Mouse (Mus musculus) midbrain, postnatal 0 days (tissue): ENCODE measurements around the gene Tmem132d. TPM values are rescaled to one million over a fixed set of nuclear protein-coding genes. Genes with fewer than 3 reads are reported as not detected.

Experiments used
- ATAC-seq: fragments of 200-750 bp; cut with Nextera tagmentation; 2 replicates; pipeline ENCODE4 v1.8.0; 2017; ENCODE audit warnings: moderate number of reproducible peaks, mild to moderate bottlenecking, moderate TSS enrichment, moderate library complexity; ENCODE audit not compliant: low FRiP score
- DNase-seq: peaks from one replicate; pipeline ENCODE4 v3.0.0-alpha.2; 2015; ENCODE audit warnings: low spot score
- H3K27ac ChIP-seq: fragments of 300-500 bp; sonication (generic); 2 replicates; pipeline ENCODE4 v1.5.1; 2014; ENCODE audit warnings: low read depth, mild to moderate bottlenecking, low read length, mixed read lengths
- H3K27me3 ChIP-seq: fragments of 300-500 bp; sonication (generic); 2 replicates; pipeline ENCODE4 v1.6.1; 2014; ENCODE audit warnings: low read length, control low read depth, mixed read lengths; ENCODE audit not compliant: insufficient read depth
- H3K36me3 ChIP-seq: fragments of 300-500 bp; sonication (generic); 2 replicates; pipeline ENCODE4 v1.6.1; 2014; ENCODE audit warnings: low read length, control low read depth, mixed read lengths; ENCODE audit not compliant: insufficient read depth
- H3K4me1 ChIP-seq: fragments of 300-500 bp; sonication (generic); 2 replicates; pipeline ENCODE4 v1.6.1; 2014; ENCODE audit warnings: mild to moderate bottlenecking, control low read depth, antibody characterized with exemption, low read length, mixed read lengths; ENCODE audit not compliant: insufficient read depth
- H3K4me2 ChIP-seq: fragments of 300-500 bp; sonication (generic); 2 replicates; pipeline ENCODE4 v1.6.1; 2014; ENCODE audit warnings: low read depth, mild to moderate bottlenecking, low read length, mixed read lengths; ENCODE audit not compliant: poor library complexity, severe bottlenecking
- H3K4me3 ChIP-seq: fragments of 300-500 bp; sonication (generic); 2 replicates; pipeline ENCODE4 v1.5.1; 2014; ENCODE audit warnings: low read depth, mild to moderate bottlenecking, low read length, moderate library complexity
- H3K9ac ChIP-seq: fragments of 300-500 bp; sonication (generic); replicated peaks from 2 replicates; pipeline ENCODE4 v1.6.1; 2014; ENCODE audit warnings: mild to moderate bottlenecking, low read length, moderate library complexity, mixed read lengths; ENCODE audit not compliant: poor library complexity, severe bottlenecking
- H3K9me3 ChIP-seq: fragments of 300-500 bp; sonication (generic); 2 replicates; pipeline ENCODE4 v1.6.1; 2016; ENCODE audit warnings: low read length, control low read depth
- CTCF ChIP-seq: IDR thresholded peaks from 2 replicates; pipeline ENCODE4 v1.5.1; 2016; ENCODE audit warnings: antibody characterized with exemption, mild to moderate bottlenecking
- WGBS: fragments of 180-500 bp; shearing (Covaris S2); extraction: QIAGEN DNeasy Blood & Tissue Kit; methylation state at CpG from one replicate; pipeline ENCODE4 v1.1.7; 2014; 5-methylcytosine and 5-hydroxymethylcytosine counted together
- polyA plus RNA-seq: library from polyadenylated mRNA; unstranded; fragments of >200 nt; fragmentation: Nextera tagmentation; extraction: Ambion mirVana; gene quantifications from 2 replicates; pipeline ENCODE4 v1.2.1, GENCODE M21; 2015
- total RNA-seq: library from RNA; depleted of rRNA; stranded (reverse); fragments of >200 nt; gene quantifications from 2 replicates; pipeline ENCODE4 v1.2.3, GENCODE M21; 2014

Gene Tmem132d
- total and polyA plus RNA-seq, 2 experiments from 2014 or later: 4.0 to 14.7 TPM

GRCm38 (mm10) chr5:128205716-128206115 lies 227.2 kb downstream of the Tmem132d start:
- ATAC-seq (no peak), DNase-seq (no peak)
- Histone ChIP-seq H3K4me1 (peaks cover 12% of the 10 kb centered on the region), H3K4me3 (no peak overlapping the region), H3K9ac (no peak overlapping the region), H3K9me3 (no peaks in the 10 kb centered on the region), H3K27ac (no peak overlapping the region), H3K36me3 (no peaks in the 10 kb centered on the region), H3K4me2 (no peak overlapping the region), H3K27me3 (no peaks in the 10 kb centered on the region)
- 43% methylated on average over 2 of the region's 2 CpGs for WGBS
- TF ChIP-seq CTCF: no peak

DNA sequence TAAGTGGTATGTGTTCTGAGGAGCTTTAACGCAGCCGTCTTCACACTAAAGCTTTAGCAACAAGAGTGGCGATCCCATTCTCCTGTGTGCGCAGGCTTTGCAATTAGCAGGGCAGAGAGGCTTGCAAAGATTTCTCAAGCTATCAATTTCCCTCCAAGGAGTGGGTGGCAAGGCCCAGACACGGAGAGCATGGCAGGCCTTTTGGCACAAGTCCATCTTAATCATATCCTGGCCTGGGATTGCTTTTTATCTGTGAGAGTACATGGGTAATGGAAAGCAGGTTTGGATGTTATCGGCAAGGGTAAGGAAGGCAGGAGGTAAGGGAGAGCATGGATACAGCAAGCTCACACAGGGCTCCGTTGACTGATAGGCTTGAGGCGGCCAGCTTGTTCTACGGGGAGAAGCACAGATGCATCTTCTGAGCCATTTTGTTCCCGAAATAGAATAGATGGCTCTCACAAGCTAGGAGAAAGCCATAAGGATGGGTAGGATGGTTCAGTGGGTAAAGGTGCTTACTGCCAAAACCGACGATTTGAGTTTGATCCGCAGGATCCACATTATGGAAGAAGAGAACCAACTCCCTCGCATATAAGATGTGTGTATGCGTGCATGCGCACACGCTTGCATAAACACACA lies 228.1 kb downstream of the Tmem132d start:
- H3K9ac ChIP-seq: no peak overlapping the region
- H3K4me3 ChIP-seq: no peak overlapping the region
- no peak overlapping the region for H3K27ac ChIP-seq
- no peak for TF ChIP-seq CTCF
- H3K36me3 ChIP-seq: no peaks in the 10 kb centered on the region
- H3K9me3 ChIP-seq: no peaks in the 10 kb centered on the region
- no peak overlapping the region for H3K4me2 ChIP-seq
- ATAC-seq (no peak), DNase-seq (no peak)
- no peaks in the 10 kb centered on the region for H3K27me3 ChIP-seq
- 65% methylated on average over 17 of the region's 17 CpGs for WGBS
- H3K4me1 ChIP-seq: peaks cover 12% of the 10 kb centered on the region

DNA sequence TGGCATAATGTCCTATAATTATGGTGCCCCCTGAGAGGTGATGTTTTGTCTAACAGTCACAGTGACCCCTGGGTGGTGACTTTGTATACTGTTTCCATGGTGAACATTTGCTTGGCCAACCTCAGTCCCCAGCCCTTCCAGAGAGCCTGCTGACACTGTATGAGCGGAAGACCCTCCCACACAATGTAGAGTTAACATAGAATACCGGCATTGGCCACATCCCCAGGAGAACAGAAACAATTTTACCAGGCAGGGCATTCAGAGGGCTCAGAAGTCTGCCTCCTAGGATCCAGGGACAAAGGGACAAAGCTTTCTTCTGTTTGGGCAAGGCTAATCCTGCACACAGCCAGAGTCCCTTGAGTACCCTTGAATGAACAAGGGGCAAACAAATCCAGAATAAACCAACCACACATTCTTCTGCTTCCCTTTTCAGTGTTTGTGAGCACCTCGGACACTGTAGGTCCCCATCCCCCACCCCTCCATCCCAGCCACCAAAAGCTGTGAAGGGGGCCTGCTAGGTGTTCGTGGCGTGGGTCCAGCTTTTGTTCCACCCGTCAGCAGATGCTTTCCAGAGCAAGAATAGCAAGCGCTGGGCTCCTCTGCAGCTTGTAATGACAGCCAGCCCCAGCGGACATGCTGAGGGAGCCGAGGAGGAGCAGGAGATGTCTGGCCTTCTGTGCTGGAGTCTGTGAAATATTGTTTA lies 228.8 kb downstream of the Tmem132d start:
- no peak overlapping the region for H3K4me3 ChIP-seq
- H3K9me3 ChIP-seq: no peaks in the 10 kb centered on the region
- H3K4me1 ChIP-seq: peaks cover 12% of the 10 kb centered on the region
- DNase-seq (peak; percentile 51), ATAC-seq (peak; percentile 41; the same call in 1 of the 2 replicates)
- H3K4me2 ChIP-seq: no peak overlapping the region
- H3K9ac ChIP-seq: no peak overlapping the region
- TF ChIP-seq CTCF: no peak
- H3K27ac ChIP-seq: no peak overlapping the region
- WGBS: 14% methylated on average over 9 of the region's 9 CpGs
- H3K27me3 ChIP-seq: no peaks in the 10 kb centered on the region
- H3K36me3 ChIP-seq: no peaks in the 10 kb centered on the region

GRCm38 (mm10) chr5:128194106-128194505 lies 238.8 kb downstream of the Tmem132d start:
- TF ChIP-seq CTCF: no peak
- no peak for DNase-seq
- Histone ChIP-seq H3K36me3 (no peaks in the 10 kb centered on the region), H3K9me3 (no peaks in the 10 kb centered on the region), H3K27me3 (no peaks in the 10 kb centered on the region), H3K4me3 (no peak overlapping the region), H3K27ac (no peak overlapping the region), H3K9ac (no peak overlapping the region), H3K4me1 (no peaks in the 10 kb centered on the region; the same call in 1 of the 2 replicates), H3K4me2 (no peak overlapping the region)
- WGBS: 22% methylated on average over 4 of the region's 4 CpGs
- ATAC-seq: no peak

- Histone ChIP-seq H3K36me3 (no peaks in the 10 kb centered on the region), H3K9me3 (no peaks in the 10 kb centered on the region), H3K9ac (no peak overlapping the region), H3K4me2 (no peak overlapping the region), H3K27me3 (no peaks in the 10 kb centered on the region), H3K4me3 (no peak overlapping the region), H3K27ac (no peak overlapping the region), H3K4me1 (no peaks in the 10 kb centered on the region; the same call in 1 of the 2 replicates)
- DNase-seq (no peak), ATAC-seq (no peak)
- 78% methylated on average over 6 of the region's 6 CpGs for WGBS
- TF ChIP-seq CTCF: no peak
These were observed 240.3 kb downstream of the Tmem132d start for GRCm38 (mm10) chr5:128192485-128193055.

DNA sequence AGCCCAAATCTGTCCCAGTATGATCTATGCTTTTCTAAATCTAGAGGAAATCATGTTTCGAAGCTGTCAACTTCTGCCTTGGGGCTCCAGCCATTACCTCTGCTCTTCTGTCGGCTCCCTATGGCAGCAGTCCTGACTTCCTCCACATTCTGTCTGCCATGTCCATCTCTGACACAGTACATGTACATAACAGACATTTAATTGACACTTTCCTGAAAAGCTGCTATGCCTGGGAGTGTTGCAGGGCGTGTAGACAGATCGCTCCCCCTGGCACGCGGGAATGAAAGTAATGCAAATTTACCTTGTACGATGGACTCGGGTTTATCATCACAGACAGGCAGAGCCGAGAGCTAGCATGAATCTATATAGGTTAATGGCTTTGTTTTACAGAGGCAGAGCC lies 241.2 kb downstream of the Tmem132d start:
- no peak for ATAC-seq
- no peak overlapping the region for H3K4me3 ChIP-seq
- DNase-seq: no peak
- H3K36me3 ChIP-seq: no peaks in the 10 kb centered on the region
- H3K9ac ChIP-seq: no peak overlapping the region
- no peak overlapping the region for H3K4me2 ChIP-seq
- H3K27me3 ChIP-seq: no peaks in the 10 kb centered on the region
- H3K9me3 ChIP-seq: no peaks in the 10 kb centered on the region
- no peaks in the 10 kb centered on the region; the same call in 1 of the 2 replicates for H3K4me1 ChIP-seq
- no peak for TF ChIP-seq CTCF
- H3K27ac ChIP-seq: no peak overlapping the region
- 45% methylated on average over 9 of the region's 9 CpGs for WGBS
